Mouse (Mus musculus): ENCODE measurements around the gene Ssbp3.

DNA sequence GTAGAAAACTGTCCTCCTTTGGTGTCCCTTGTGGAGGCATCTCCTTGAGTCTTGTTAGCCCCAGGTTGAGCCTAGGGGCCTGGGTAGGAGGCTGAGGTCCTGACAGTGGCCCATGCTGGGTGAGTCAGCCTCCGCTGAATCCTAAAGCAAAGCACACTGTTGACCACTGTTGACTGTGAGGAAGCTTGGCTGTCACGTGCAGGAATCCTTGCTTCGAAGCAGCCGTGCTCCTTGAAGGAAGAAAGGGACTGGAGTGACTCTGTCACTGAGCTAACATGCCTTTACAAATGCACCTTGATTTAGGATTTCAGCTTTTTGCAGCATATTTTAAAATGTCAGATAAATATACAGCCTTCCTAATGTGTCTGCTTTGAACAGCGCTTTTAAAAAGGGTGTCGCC lies 64.8 kb downstream of the Ssbp3 start:
- TF ChIP-seq POLR2A (IDR thresholded peaks at IDR 0.05; ENCODE audit: extremely low read depth, insufficient read depth, low read length) (no peak), CTCF (IDR thresholded peaks at IDR 0.05; ENCODE audit: extremely low read depth, insufficient read depth, low read length) (no peak)

All from cortical plate, adult 2 months (tissue).